Mouse (Mus musculus) layer of hippocampus, adult 11-12 months (tissue): ENCODE data around the gene Tifa.

Experiments used
- DNase-seq: peaks from one replicate; pipeline ENCODE4 v3.0.0; 2022; ENCODE audit warnings: low spot score

Tifa gene

GRCm38 (mm10) chr3:127788038-127788437 is 1.6 kb upstream of the Tifa start:
- no peak for DNase-seq

- DNase-seq = no peak
Observed at GRCm38 (mm10) chr3:127788919-127789318, 686 bp upstream of the Tifa start.

- peak; percentile 36 for DNase-seq
Observed at GRCm38 (mm10) chr3:127790234-127791055, 840 bp downstream of the Tifa start.

- no peak for DNase-seq
Observed at GRCm38 (mm10) chr3:127791056-127791483, 1.5 kb downstream of the Tifa start.

- no peak for DNase-seq
Observed at GRCm38 (mm10) chr3:127791595-127792561, 2.3 kb downstream of the Tifa start.

- no peak for DNase-seq
Observed at GRCm38 (mm10) chr3:127793022-127793421, 3.4 kb downstream of the Tifa start.

- no peak for DNase-seq
Observed at GRCm38 (mm10) chr3:127795762-127796161, 6.2 kb downstream of the Tifa start.

- no peak for DNase-seq
Observed at GRCm38 (mm10) chr3:127796271-127796670, 6.7 kb downstream of the Tifa start.

GRCm38 (mm10) chr3:127801162-127801561 is 11.6 kb downstream of the Tifa start:
- no peak for DNase-seq

GRCm38 (mm10) chr3:127802814-127803213 is 13.2 kb downstream of the Tifa start:
- no peak for DNase-seq

- no peak for DNase-seq
Observed at GRCm38 (mm10) chr3:127804439-127804838, 14.8 kb downstream of the Tifa start.

- DNase-seq = no peak
Observed at GRCm38 (mm10) chr3:127805071-127805470, 15.5 kb downstream of the Tifa start.

- no peak for DNase-seq
Observed at GRCm38 (mm10) chr3:127805991-127806390, 16.4 kb downstream of the Tifa start.

GRCm38 (mm10) chr3:127807846-127808245 is 18.2 kb downstream of the Tifa start:
- no peak for DNase-seq

GRCm38 (mm10) chr3:127809103-127809502 is 19.5 kb downstream of the Tifa start:
- DNase-seq = no peak

- no peak for DNase-seq
Observed at GRCm38 (mm10) chr3:127817120-127817683, 27.6 kb downstream of the Tifa start.

GRCm38 (mm10) chr3:127818694-127819663 is 29.4 kb downstream of the Tifa start:
- no peak for DNase-seq

GRCm38 (mm10) chr3:127820400-127820799 is 30.8 kb downstream of the Tifa start:
- DNase-seq = no peak

- DNase-seq = no peak
Observed at GRCm38 (mm10) chr3:127821209-127821608, 31.6 kb downstream of the Tifa start.

GRCm38 (mm10) chr3:127823886-127824863 is 34.6 kb downstream of the Tifa start:
- DNase-seq = no peak
